In genomic region chrX:105393259-105393658, GRCm38 (mm10) we compare ENCODE assay signal across 13 mouse cellular contexts.
DNase-seq lines count a peak whose midpoint lies in the region; ATAC-seq and TF ChIP-seq lines count a peak whose summit lies in the region.
"Had no signal": no experiment of that assay in that cellular context is flagged by ENCODE, and none has a peak within 500 bp of the region (broad histone marks: within the 10 kb centered on the region; RNA-seq: fewer than 3 reads in every experiment).

No protein-coding gene starts in this region.

- H3K27me3 ChIP-seq in cerebellum, adult 2 months (ENCODE audit: control insufficient read depth, insufficient read depth, low read length): no peaks in the 10 kb centered on the region
- peaks cover 90% of the 10 kb centered on the region for H3K27me3 ChIP-seq in embryonic facial prominence, embryonic 10.5 days (replicated peaks; ENCODE audit: low read depth, poor library complexity, severe bottlenecking)

- no peak for ATAC-seq in cerebellum, adult (ENCODE audit: insufficient number of reproducible peaks, low FRiP score, low TSS enrichment)
- ATAC-seq: forebrain, postnatal 0 days; liver, postnatal 0 days had no signal

- WGBS in cerebellum, adult 2 months: 50% methylated on average over 11 of the region's 11 CpGs
- WGBS in embryonic facial prominence, embryonic 10.5 days: 47% methylated on average over 11 of the region's 11 CpGs

- DNase-seq in cerebellum, adult 2 months: peak in 1 of 2 experiments; percentile 11
- DNase-seq in cerebellum, adult 11 months: no peak
- peak; percentile 5 for DNase-seq in heart, postnatal 25 days (ENCODE audit: low spot score)
- DNase-seq in heart, adult 9 months (ENCODE audit: low spot score in 2 of 2): no peak
- DNase-seq in left cerebral cortex, postnatal 4 days: peak; percentile 10
- DNase-seq in left cerebral cortex, adult 8-10 months (ENCODE audit: low spot score in 2 of 2): no peak
- DNase-seq in embryonic facial prominence, embryonic 10.5 days (ENCODE audit: low spot score): peak; percentile 10
- DNase-seq: forebrain, postnatal 0 days; kidney, adult 11 months; liver, postnatal 0 days had no signal

- H3K9me3 ChIP-seq in embryonic facial prominence, embryonic 10.5 days: no peaks in the 10 kb centered on the region
- H3K9me3 ChIP-seq: limb, embryonic 15.5 days had no signal

- H3K27ac ChIP-seq in cerebellum, adult 2 months (ENCODE audit: insufficient read depth, low read length): 0 out of 2 replicates have a peak overlapping the region, but pooled peaks have one; percentile 43
- H3K27ac ChIP-seq in embryonic facial prominence, embryonic 10.5 days (replicated peaks): 0 out of 2 replicates have a peak overlapping the region, but pooled peaks have one; percentile 27
- H3K27ac ChIP-seq: limb, embryonic 15.5 days had no signal

- intact Hi-C loops in heart, postnatal 25 days (cut with DNase I): no loop called here
- intact Hi-C loops in left cerebral cortex, postnatal 4 days (cut with DNase I): no loop called here

- no peak for TF ChIP-seq POLR2A in cerebellum, adult 2 months (IDR thresholded peaks at IDR 0.05; ENCODE audit: borderline replicate concordance, insufficient read depth, low read length)

- no peak overlapping the region for H3K4me3 ChIP-seq in cerebellum, adult 2 months (replicated peaks; ENCODE audit: insufficient read depth, low read depth, low read length)
- H3K4me3 ChIP-seq in embryonic facial prominence, embryonic 10.5 days: no peak overlapping the region
- H3K4me3 ChIP-seq: erythroblast, embryonic 14.5 days; limb, embryonic 15.5 days had no signal

- H3K4me1 ChIP-seq in cerebellum, adult 2 months (ENCODE audit: control insufficient read depth, insufficient read depth, low read length): peaks cover 4% of the 10 kb centered on the region; the same call in 1 of the 2 replicates
- H3K4me1 ChIP-seq in embryonic facial prominence, embryonic 10.5 days: peaks cover 16% of the 10 kb centered on the region
- H3K4me1 ChIP-seq: limb, embryonic 15.5 days had no signal

- H3K36me3 ChIP-seq in embryonic facial prominence, embryonic 10.5 days (replicated peaks): no peaks in the 10 kb centered on the region
- H3K36me3 ChIP-seq: limb, embryonic 15.5 days had no signal

- TF ChIP-seq CTCF in cerebellum, adult 2 months (IDR thresholded peaks at IDR 0.05; ENCODE audit: borderline replicate concordance, insufficient read depth, low read depth, low read length): no peak

Comparison
In these comparisons a context has a peak if more than half of its experiments do, and no peak if none do; other contexts are left out.
1. DNase-seq: peak in heart, postnatal 25 days (single experiment), left cerebral cortex, postnatal 4 days (single experiment) and embryonic facial prominence, embryonic 10.5 days (single experiment); none in cerebellum, adult 11 months (single experiment), heart, adult 9 months (0 of 2) and left cerebral cortex, adult 8-10 months (0 of 2).